Mouse (Mus musculus): ENCODE data around the gene Glrx5. TPM values are rescaled to one million over a fixed set of nuclear protein-coding genes. Genes with fewer than 3 reads are reported as not detected.

The Glrx5 gene
- 64.3 and 69.7 TPM in 2 replicates for polyA plus RNA-seq (2012; rRNA removed)

DNA sequence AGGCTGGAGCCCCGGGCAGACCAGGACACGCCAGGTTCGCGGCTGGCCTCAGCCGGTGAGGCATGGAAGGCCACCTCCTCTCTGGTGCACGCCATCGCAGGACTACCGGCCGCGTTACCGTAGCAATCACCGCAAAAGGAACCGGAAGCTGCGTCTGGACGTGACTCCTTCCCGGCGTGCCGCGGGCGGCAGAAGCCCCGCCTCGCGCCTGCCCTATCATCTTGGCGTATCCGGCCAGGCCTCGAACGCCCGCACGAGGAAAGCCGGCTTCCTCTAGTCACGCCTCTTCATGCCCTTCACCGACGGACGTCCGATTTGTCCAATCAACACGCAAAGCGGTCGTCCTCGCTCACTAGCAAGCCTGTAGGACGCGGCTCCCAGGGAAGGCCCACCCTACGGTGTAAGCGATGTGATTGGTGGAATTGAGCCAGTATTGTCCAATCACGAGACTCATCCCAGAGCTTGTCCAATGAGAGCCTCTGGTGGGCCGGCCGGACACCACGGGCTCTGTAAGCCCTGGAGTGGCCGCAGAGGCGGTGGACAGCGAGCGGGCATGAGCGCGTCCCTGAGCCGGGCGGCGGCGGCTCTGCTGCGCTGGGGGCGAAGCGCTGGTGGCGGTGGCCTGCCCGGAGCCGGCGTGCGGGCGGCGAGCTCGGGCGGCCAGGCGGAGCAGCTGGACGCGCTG, at the start of gene Glrx5:
Glrx5 (plus strand) TSS at position 542 of the 685 bp plus-strand sequence.
- no peaks in the 10 kb centered on the region; the same call in 1 of the 2 replicates for H3K4me1 ChIP-seq (ENCODE audit: control insufficient read depth, insufficient read depth, low read length)
- 0 out of 2 replicates have a peak within 1 kb of the TSS, but pooled peaks have one; percentile 5 for H3K27ac ChIP-seq (ENCODE audit: insufficient read depth, low read length)
- TF ChIP-seq POLR2A (IDR thresholded peaks at IDR 0.05; ENCODE audit: extremely low read depth, insufficient read depth, low read length), result peak; percentile 91
- TF ChIP-seq CTCF (IDR thresholded peaks at IDR 0.05; ENCODE audit: extremely low read depth, insufficient read depth, low read length), result no peak

DNA sequence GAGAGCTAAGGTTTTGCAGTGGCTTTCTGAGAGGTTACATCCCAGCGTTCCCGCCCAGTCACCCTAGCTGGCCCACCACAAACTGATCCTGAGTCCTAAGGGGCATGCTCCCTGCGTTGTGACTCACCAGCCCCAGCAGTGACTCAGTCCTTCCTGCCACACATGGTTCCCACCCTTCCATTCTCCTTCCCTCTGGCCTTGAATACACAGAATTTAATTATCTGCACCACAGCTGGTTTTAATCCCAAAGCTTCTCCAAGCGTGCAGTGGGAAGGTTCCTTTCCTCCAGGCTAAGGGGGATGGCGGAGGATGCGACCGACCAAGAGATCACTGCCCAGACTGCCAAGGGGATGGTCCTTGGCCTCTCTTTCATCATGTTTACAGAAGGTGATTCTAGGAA, 49.0 kb upstream of the Glrx5 start:
- H3K4me1 ChIP-seq (ENCODE audit: control insufficient read depth, insufficient read depth, low read length), result no peaks in the 10 kb centered on the region
- no peak for TF ChIP-seq POLR2A (IDR thresholded peaks at IDR 0.05; ENCODE audit: extremely low read depth, insufficient read depth, low read length)
- TF ChIP-seq CTCF (IDR thresholded peaks at IDR 0.05; ENCODE audit: extremely low read depth, insufficient read depth, low read length), result no peak
- H3K4me3 ChIP-seq (ENCODE audit: insufficient read depth, low read length), result no peak overlapping the region
- H3K27ac ChIP-seq (ENCODE audit: insufficient read depth, low read length), result no peak overlapping the region

More for the DNA sequence above, at the start of gene Glrx5:
- peak within 1 kb of the TSS; percentile 81 for H3K4me3 ChIP-seq (ENCODE audit: insufficient read depth, low read length)

DNA sequence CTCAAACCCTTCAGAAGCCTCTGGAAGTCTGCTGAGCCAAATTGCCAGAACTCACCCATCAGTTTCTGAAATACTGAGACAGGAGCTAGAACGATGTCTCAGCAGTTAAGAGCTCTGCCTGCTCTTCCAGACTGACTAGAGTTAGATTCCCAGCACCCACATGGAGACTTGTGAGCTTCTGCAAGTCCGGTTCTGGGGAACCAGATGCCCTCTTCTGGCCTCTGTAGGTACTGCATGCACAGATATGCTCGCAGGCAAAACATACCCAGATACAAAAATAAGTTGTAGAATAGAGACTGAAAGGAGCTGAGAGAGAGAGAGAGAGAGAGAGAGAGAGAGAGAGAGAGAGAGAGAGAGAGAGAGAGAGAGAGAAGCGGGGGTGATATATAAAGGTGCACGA, 47.4 kb upstream of the Glrx5 start:
- H3K27ac ChIP-seq (ENCODE audit: insufficient read depth, low read length), result no peak overlapping the region
- H3K4me1 ChIP-seq (ENCODE audit: control insufficient read depth, insufficient read depth, low read length), result no peaks in the 10 kb centered on the region
- no peak for TF ChIP-seq POLR2A (IDR thresholded peaks at IDR 0.05; ENCODE audit: extremely low read depth, insufficient read depth, low read length)
- no peak for TF ChIP-seq CTCF (IDR thresholded peaks at IDR 0.05; ENCODE audit: extremely low read depth, insufficient read depth, low read length)
- H3K4me3 ChIP-seq (ENCODE audit: insufficient read depth, low read length), result no peak overlapping the region

DNA sequence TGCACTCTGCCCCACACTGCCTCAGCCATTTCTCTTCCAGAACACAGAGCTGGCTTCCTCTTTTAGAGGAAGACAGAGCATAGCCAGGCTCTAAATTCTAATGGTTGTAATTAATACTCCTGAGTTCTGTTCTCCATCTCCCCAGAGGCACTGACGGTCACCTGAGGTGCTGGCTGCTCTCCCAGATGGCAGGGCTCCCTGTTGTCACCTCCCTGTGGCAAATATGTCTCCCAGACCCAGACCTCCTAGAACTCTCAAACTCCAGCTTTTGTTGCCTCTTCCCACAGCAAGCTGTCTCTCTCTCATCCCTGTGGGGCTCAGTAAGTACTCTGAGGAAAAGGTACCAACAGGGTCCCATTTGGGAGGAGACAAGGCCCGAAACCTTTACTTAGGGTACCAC, 46.5 kb upstream of the Glrx5 start:
- Histone ChIP-seq H3K4me3 (ENCODE audit: insufficient read depth, low read length) (no peak overlapping the region), H3K27ac (ENCODE audit: insufficient read depth, low read length) (no peak overlapping the region), H3K4me1 (ENCODE audit: control insufficient read depth, insufficient read depth, low read length) (no peaks in the 10 kb centered on the region)
- TF ChIP-seq CTCF (IDR thresholded peaks at IDR 0.05; ENCODE audit: extremely low read depth, insufficient read depth, low read length) (no peak), POLR2A (IDR thresholded peaks at IDR 0.05; ENCODE audit: extremely low read depth, insufficient read depth, low read length) (no peak)

DNA sequence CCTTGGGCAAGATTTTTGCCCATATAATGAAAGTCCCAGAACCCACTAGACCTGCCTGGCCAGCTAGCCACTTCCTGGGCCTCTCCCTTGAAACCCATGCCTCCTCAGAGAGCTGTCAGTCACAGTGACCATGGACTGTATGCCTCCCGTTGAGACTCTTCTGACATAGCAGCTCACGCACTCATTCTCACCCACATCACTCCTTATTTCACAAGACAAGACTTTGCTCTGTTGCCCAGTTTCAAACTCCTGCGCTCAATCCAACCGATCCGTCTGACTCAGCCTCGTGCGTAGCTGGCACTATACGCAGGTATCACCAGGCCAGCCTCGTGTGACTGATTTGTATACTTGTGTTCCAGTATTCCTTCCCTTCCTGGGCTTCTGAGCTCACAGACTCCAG, 45.7 kb upstream of the Glrx5 start:
- TF ChIP-seq POLR2A (IDR thresholded peaks at IDR 0.05; ENCODE audit: extremely low read depth, insufficient read depth, low read length) (no peak), CTCF (IDR thresholded peaks at IDR 0.05; ENCODE audit: extremely low read depth, insufficient read depth, low read length) (no peak)
- Histone ChIP-seq H3K4me3 (ENCODE audit: insufficient read depth, low read length) (no peak overlapping the region), H3K27ac (ENCODE audit: insufficient read depth, low read length) (no peak overlapping the region), H3K4me1 (ENCODE audit: control insufficient read depth, insufficient read depth, low read length) (no peaks in the 10 kb centered on the region)

DNA sequence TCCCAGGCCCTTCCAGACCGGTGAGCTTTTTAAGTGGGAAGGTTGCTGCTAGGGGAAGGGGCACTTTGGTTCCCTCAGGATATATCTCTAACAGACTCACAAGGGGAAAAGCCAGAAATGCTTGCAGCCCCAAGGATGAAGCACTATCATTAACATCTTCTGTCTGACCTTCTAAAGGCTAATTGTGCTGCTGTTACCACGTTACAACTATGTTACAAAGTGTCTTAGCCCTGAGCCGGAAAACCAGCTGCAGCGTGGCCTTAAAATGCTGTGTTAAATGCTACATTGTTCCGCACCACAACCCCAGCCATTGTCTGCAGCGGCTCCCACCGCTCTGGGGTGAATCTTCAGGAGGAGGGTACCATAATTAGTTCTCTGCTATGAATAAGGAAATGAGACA, 44.6 kb upstream of the Glrx5 start:
- Histone ChIP-seq H3K27ac (ENCODE audit: insufficient read depth, low read length) (no peak overlapping the region), H3K4me3 (ENCODE audit: insufficient read depth, low read length) (no peak overlapping the region), H3K4me1 (ENCODE audit: control insufficient read depth, insufficient read depth, low read length) (no peaks in the 10 kb centered on the region)
- no peak for TF ChIP-seq CTCF (IDR thresholded peaks at IDR 0.05; ENCODE audit: extremely low read depth, insufficient read depth, low read length)
- no peak for TF ChIP-seq POLR2A (IDR thresholded peaks at IDR 0.05; ENCODE audit: extremely low read depth, insufficient read depth, low read length)

DNA sequence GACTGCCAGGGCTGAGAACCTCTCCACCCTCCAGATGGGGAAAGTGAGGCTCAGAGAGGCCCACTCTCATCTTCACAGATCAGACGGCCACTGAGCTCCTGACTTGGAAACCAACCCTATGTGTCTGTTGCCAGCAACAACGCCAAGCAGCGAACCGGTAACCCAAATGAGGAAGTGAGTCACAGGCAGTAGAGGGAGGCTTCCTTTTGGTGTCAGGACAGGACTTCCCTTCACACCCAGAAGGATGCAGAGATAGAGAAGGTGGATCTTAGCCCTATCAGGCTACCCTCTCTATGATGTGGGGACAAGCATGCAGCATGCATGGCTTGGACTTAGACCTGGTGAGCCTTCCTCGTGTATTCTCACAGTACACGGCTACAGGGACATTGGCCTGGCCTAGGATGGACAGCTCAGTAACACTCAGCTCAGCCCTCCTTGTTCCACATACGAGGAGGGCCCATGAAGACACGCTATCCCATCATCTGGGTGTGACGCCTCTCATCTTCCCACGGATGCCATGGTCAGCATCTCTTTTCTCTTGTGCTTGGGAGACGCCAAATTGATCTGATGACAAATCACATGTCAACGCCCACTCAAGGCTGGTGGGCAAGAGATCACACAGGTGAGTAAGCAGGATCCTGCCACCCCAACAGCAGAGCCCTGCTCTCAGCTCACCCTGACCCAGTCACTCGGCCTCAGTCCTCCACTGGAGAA, 41.6 kb upstream of the Glrx5 start:
- Histone ChIP-seq H3K4me1 (ENCODE audit: control insufficient read depth, insufficient read depth, low read length) (no peaks in the 10 kb centered on the region), H3K27ac (ENCODE audit: insufficient read depth, low read length) (no peak overlapping the region), H3K4me3 (ENCODE audit: insufficient read depth, low read length) (no peak overlapping the region)
- no peak for TF ChIP-seq CTCF (IDR thresholded peaks at IDR 0.05; ENCODE audit: extremely low read depth, insufficient read depth, low read length)
- no peak for TF ChIP-seq POLR2A (IDR thresholded peaks at IDR 0.05; ENCODE audit: extremely low read depth, insufficient read depth, low read length)

DNA sequence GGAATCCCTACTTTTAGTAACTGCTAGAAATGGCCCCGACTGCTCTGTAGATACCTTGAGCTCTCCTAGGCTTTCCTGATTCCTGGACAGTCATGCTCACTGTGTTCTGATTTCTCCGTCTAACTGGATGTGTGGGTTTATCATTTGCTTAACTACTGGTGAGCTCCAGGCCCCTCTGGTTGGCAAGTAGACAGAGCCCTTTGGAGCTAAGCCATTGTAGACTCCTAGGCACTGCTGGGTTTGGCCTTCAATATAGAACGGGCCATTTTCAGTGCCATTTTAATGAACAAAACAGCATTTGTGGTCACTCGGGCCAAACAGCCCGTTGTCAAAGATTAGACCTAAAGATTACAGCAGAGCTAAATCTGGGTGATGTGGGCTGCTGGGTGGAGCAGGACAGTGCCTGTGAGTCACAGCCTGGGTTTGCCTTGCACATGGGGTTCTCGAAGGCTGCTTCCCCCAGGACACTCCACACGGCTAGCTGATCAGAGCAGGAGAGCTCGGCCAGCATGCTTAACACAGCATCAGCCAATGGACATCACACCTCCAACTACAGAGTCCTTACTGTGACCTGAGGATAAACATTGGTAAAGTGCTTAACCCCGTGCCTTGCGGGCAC, 40.3 kb upstream of the Glrx5 start:
- TF ChIP-seq POLR2A (IDR thresholded peaks at IDR 0.05; ENCODE audit: extremely low read depth, insufficient read depth, low read length) (no peak), CTCF (IDR thresholded peaks at IDR 0.05; ENCODE audit: extremely low read depth, insufficient read depth, low read length) (no peak)
- no peak overlapping the region for H3K27ac ChIP-seq (ENCODE audit: insufficient read depth, low read length)
- no peaks in the 10 kb centered on the region for H3K4me1 ChIP-seq (ENCODE audit: control insufficient read depth, insufficient read depth, low read length)

DNA sequence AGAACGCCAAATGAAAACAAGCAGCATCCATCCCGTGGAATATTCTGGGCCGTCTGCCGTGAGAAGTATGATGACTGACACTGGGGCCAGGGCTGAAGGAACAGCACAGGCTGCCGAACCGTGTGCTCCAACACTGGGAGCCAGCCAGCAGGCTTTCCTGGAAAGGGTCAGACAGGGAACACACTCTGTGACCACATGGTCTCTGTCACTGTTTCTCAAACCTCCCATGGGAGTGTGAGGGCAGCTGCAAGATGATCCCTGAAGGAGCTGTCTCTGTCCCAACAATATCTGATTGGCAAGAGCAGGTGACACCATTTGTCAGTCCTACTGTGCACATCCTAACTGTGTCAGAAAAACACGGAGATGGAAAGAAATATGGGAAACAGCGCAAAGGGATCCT, 39.6 kb upstream of the Glrx5 start:
- Histone ChIP-seq H3K4me1 (ENCODE audit: control insufficient read depth, insufficient read depth, low read length) (no peaks in the 10 kb centered on the region), H3K27ac (ENCODE audit: insufficient read depth, low read length) (no peak overlapping the region), H3K4me3 (ENCODE audit: insufficient read depth, low read length) (no peak overlapping the region)
- TF ChIP-seq CTCF (IDR thresholded peaks at IDR 0.05; ENCODE audit: extremely low read depth, insufficient read depth, low read length) (no peak), POLR2A (IDR thresholded peaks at IDR 0.05; ENCODE audit: extremely low read depth, insufficient read depth, low read length) (no peak)

More for the DNA sequence above, 40.3 kb upstream of the Glrx5 start:
- H3K4me3 ChIP-seq (ENCODE audit: insufficient read depth, low read length), result no peak overlapping the region
